ENCODE assay signal across 8 mouse cellular contexts in the genomic region with DNA sequence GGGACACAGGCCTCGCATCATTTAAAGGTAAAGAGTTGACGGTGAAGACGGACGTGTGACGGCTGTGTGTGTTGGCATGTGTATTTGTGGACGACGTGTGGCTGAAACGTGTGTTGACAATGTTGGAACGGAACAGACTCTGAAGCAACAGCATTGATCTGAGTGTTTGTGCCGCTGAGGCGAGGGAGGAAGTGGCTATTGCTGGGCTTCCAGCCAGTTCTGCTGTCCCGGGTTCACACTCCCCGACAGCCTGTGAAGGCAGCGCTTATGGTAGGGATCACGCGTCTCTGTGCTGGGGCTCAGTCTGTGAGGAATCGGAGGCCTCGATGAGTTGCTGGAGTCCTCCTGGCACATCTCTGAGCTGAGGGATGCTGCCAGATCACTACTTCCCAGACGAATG. TPM values are rescaled to one million over a fixed set of nuclear protein-coding genes. Genes with fewer than 3 reads are reported as not detected.
A peak's percentile ranks its signal among the peaks of the same experiment; 100 is the strongest.
DNase-seq lines count a peak whose midpoint lies in the region; ATAC-seq lines count a peak whose summit lies in the region.

No protein-coding gene starts in this region.

- no peaks in the 10 kb centered on the region for H3K36me3 ChIP-seq in midbrain, embryonic 11.5 days (ENCODE audit: control insufficient read depth, insufficient read depth, low read length)
- H3K36me3 ChIP-seq in midbrain, embryonic 10.5 days = no peaks in the 10 kb centered on the region
- no peaks in the 10 kb centered on the region for H3K36me3 ChIP-seq in lung, embryonic 16.5 days (ENCODE audit: control insufficient read depth, insufficient read depth, low read length)

- H3K27ac ChIP-seq in midbrain, embryonic 11.5 days (ENCODE audit: low read depth, low read length) = no peak overlapping the region
- H3K27ac ChIP-seq in midbrain, embryonic 10.5 days (replicated peaks) = no peak overlapping the region
- H3K27ac ChIP-seq in lung, embryonic 16.5 days (ENCODE audit: low read length) = peak overlapping the region; percentile 61

- no peaks in the 10 kb centered on the region for H3K4me1 ChIP-seq in midbrain, embryonic 11.5 days (ENCODE audit: control insufficient read depth, insufficient read depth, low read length)
- no peaks in the 10 kb centered on the region for H3K4me1 ChIP-seq in midbrain, embryonic 10.5 days
- H3K4me1 ChIP-seq in lung, embryonic 16.5 days (replicated peaks; ENCODE audit: control insufficient read depth, insufficient read depth, low read length) = peaks cover 6% of the 10 kb centered on the region

- DNase-seq in adrenal gland, postnatal 36 days = peak; percentile 5 to 31
- DNase-seq in adrenal gland, adult 8-10 months = no peak
- DNase-seq in midbrain, embryonic 11.5 days (ENCODE audit: low spot score, missing footprints) = peak; percentile 69
- no peak for DNase-seq in midbrain, embryonic 10.5 days (ENCODE audit: low spot score)
- peak; percentile 19 to 26 for DNase-seq in kidney, adult 8-10 months
- DNase-seq in spleen, adult 12 weeks (ENCODE audit: low spot score) = no peak
- DNase-seq in thymus, postnatal 4 days = no peak

- H3K27me3 ChIP-seq in midbrain, embryonic 11.5 days (ENCODE audit: control insufficient read depth, insufficient read depth, low read length) = no peaks in the 10 kb centered on the region
- H3K27me3 ChIP-seq in midbrain, embryonic 10.5 days (ENCODE audit: low read depth, poor library complexity, severe bottlenecking) = no peaks in the 10 kb centered on the region
- H3K27me3 ChIP-seq in lung, embryonic 16.5 days (ENCODE audit: control insufficient read depth, insufficient read depth, low read depth, low read length) = no peaks in the 10 kb centered on the region

- H3K4me2 ChIP-seq in midbrain, embryonic 11.5 days = no peak overlapping the region
- peak overlapping the region; percentile 15; the same call in 1 of the 2 replicates for H3K4me2 ChIP-seq in lung, embryonic 16.5 days (ENCODE audit: low read depth, low read length)

- no peak overlapping the region for H3K4me3 ChIP-seq in midbrain, embryonic 11.5 days (ENCODE audit: low read depth, low read length)
- H3K4me3 ChIP-seq in midbrain, embryonic 10.5 days = no peak overlapping the region
- no peak overlapping the region for H3K4me3 ChIP-seq in lung, embryonic 16.5 days (ENCODE audit: low read length)

- no peak overlapping the region for H3K9ac ChIP-seq in midbrain, embryonic 11.5 days (ENCODE audit: low read length)
- no peak overlapping the region for H3K9ac ChIP-seq in lung, embryonic 16.5 days (ENCODE audit: low read length)

- ATAC-seq in midbrain, embryonic 11.5 days (ENCODE audit: low FRiP score) = no peak
- ATAC-seq in lung, embryonic 16.5 days (ENCODE audit: low read depth) = peak; percentile 98

- 86% methylated on average over 19 of the region's 19 CpGs for WGBS in midbrain, embryonic 11.5 days
- 87% methylated on average over 19 of the region's 19 CpGs for WGBS in midbrain, embryonic 10.5 days
- 26% methylated on average over 19 of the region's 19 CpGs for WGBS in lung, embryonic 16.5 days

- H3K9me3 ChIP-seq in midbrain, embryonic 11.5 days (ENCODE audit: control insufficient read depth, low read length) = no peaks in the 10 kb centered on the region
- H3K9me3 ChIP-seq in midbrain, embryonic 10.5 days (replicated peaks) = no peaks in the 10 kb centered on the region
- no peaks in the 10 kb centered on the region for H3K9me3 ChIP-seq in lung, embryonic 16.5 days (ENCODE audit: control insufficient read depth, low read length)

RNA-seq across cellular contexts. Expression of gene Zfp507, which starts 34.0 kb away (rescaled TPM):
- total RNA-seq in adrenal gland, postnatal 36 days (2021) = 10 to 100 TPM; 26.5 to 26.9 TPM
- total RNA-seq in adrenal gland, adult 8-10 months (2022) = 10 to 100 TPM; 29.3 to 34.7 (median 31.4) TPM
- 16.1 and 16.3 TPM in 2 replicates for polyA plus RNA-seq in midbrain, embryonic 11.5 days (2014; fragmentation: Nextera tagmentation; extraction: Ambion mirVana)
- polyA plus RNA-seq in midbrain, embryonic 10.5 days (2016; fragmentation: Nextera tagmentation; extraction: Ambion mirVana) = 16.8 and 18.5 TPM in 2 replicates
- polyA plus RNA-seq in lung, embryonic 16.5 days (2015; fragmentation: Nextera tagmentation; extraction: Ambion mirVana) = 15.8 and 16.2 TPM in 2 replicates

Comparison
In these comparisons a context has a peak if more than half of its experiments do, and no peak if none do; other contexts are left out.
1. DNase-seq: peak in adrenal gland, postnatal 36 days (2 of 2), midbrain, embryonic 11.5 days (single experiment) and kidney, adult 8-10 months (2 of 2); none in adrenal gland, adult 8-10 months (single experiment), midbrain, embryonic 10.5 days (single experiment), spleen, adult 12 weeks (single experiment) and thymus, postnatal 4 days (single experiment).